Mouse (Mus musculus) kidney, postnatal 14 days (tissue): ENCODE measurements around the gene Plin4.

ENCODE experiments used
- DNase-seq: peaks from one replicate; pipeline ENCODE4 v3.0.0; 2022; ENCODE audit warnings: mixed read lengths

Gene Plin4

GRCm38 (mm10) chr17:56109219-56110051 lies at the start of gene Plin4:
Plin4 (minus strand) TSS chr17:56109803.
- DNase-seq, result no peak

GRCm38 (mm10) chr17:56153643-56154042 lies 44.0 kb upstream of the Plin4 start:
- peak; percentile 57 for DNase-seq

- no peak for DNase-seq
These were observed 40.3 kb upstream of the Plin4 start for GRCm38 (mm10) chr17:56149897-56150296.

- no peak for DNase-seq
These were observed 39.4 kb upstream of the Plin4 start for GRCm38 (mm10) chr17:56148790-56149618.

- no peak for DNase-seq
These were observed 38.7 kb upstream of the Plin4 start for GRCm38 (mm10) chr17:56148280-56148679.

- DNase-seq, result no peak
These were observed 37.8 kb upstream of the Plin4 start for GRCm38 (mm10) chr17:56147420-56147819.

- DNase-seq, result no peak
These were observed 36.5 kb upstream of the Plin4 start for GRCm38 (mm10) chr17:56146131-56146530.

GRCm38 (mm10) chr17:56144546-56144945 lies 34.9 kb upstream of the Plin4 start:
- DNase-seq, result no peak

- DNase-seq, result no peak
These were observed 32.4 kb upstream of the Plin4 start for GRCm38 (mm10) chr17:56141702-56142605.

GRCm38 (mm10) chr17:56139858-56140595 lies 30.4 kb upstream of the Plin4 start, which contains the start of gene Sema6b:
Sema6b (minus strand) TSS chr17:56140343.
- peak; percentile 66 for DNase-seq

GRCm38 (mm10) chr17:56139355-56139754 lies 29.8 kb upstream of the Plin4 start:
- DNase-seq, result no peak

- DNase-seq, result no peak
These were observed 28.4 kb upstream of the Plin4 start for GRCm38 (mm10) chr17:56137839-56138613.

- DNase-seq, result no peak
These were observed 27.0 kb upstream of the Plin4 start for GRCm38 (mm10) chr17:56136558-56136957.

- DNase-seq, result peak; percentile 72
These were observed 24.9 kb upstream of the Plin4 start for GRCm38 (mm10) chr17:56134463-56134971.

GRCm38 (mm10) chr17:56133457-56134363 lies 24.1 kb upstream of the Plin4 start:
- DNase-seq, result peak; percentile 84

GRCm38 (mm10) chr17:56132661-56133060 lies 23.1 kb upstream of the Plin4 start:
- DNase-seq, result peak; percentile 74

- DNase-seq, result peak; percentile 72
These were observed 22.2 kb upstream of the Plin4 start for GRCm38 (mm10) chr17:56131814-56132213.

GRCm38 (mm10) chr17:56131136-56131535 lies 21.5 kb upstream of the Plin4 start:
- DNase-seq, result no peak

- DNase-seq, result no peak
These were observed 18.6 kb upstream of the Plin4 start for GRCm38 (mm10) chr17:56128246-56128645.

- no peak for DNase-seq
These were observed 16.6 kb upstream of the Plin4 start for GRCm38 (mm10) chr17:56126175-56126574.
